Mouse (Mus musculus): ENCODE results near the gene Med14.
A peak's percentile ranks its signal among the peaks of the same experiment; 100 is the strongest.

The Med14 gene

GRCm38 (mm10) chrX:12761626-12762333 lies at the start of gene Med14:
Gene Med14 (minus strand): TSS chrX:12762073.
- peak; percentile 85 for DNase-seq

GRCm38 (mm10) chrX:12800559-12800958 lies 38.7 kb upstream of the Med14 start:
- DNase-seq, result no peak

GRCm38 (mm10) chrX:12794842-12795241 lies 33.0 kb upstream of the Med14 start:
- no peak for DNase-seq

DNA sequence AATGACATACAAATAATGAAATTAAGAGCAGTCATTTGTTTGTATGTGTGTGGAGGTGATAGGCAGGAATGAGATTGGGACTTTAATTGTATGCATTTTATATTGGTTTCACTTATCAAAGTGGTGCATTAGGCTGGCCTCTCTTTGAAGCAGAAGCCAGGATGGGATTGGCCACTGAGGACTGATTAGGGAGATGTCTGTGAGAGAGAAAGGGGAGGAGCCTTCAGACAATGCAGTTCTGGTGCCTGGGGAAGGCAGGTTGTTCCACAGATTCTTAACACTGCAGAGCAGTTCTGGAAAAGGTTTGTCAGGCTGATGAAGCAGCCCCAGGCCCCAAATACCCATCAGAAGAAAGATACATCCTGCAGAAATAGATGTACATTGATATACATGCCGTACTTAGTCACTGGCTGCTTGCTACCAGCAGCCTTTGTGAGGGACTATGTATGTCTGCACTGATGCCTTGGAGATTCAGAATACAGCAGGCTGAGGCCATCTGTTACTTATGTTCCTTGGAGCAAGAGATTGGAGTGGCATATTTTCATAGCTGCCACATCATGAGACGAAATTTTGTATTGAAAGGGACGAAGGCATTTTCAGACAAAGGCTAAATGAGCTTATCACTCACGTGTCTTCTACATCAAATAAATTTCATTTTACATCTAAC lies 29.9 kb upstream of the Med14 start:
- peak; percentile 11 for DNase-seq

DNA sequence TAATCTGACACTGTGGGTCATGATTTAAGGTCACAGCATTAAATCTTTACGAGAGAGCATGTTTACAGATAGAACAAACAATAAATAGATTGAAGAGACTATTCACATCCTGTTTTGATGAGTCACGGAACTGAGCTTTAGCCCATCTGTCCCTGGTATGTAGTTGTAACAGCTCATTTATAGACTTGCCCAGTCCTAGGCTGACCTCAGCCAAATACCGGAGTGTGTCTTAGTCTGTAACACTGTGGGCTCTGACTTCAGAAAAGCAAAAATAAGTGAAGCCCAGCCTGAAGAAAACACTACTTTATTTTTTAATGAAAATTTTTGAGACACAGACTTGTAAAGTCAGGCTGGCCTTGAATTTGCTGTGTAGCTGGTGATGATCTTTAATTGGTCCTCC lies 11.4 kb upstream of the Med14 start:
- no peak for DNase-seq

- DNase-seq, result no peak
These were observed 9.7 kb upstream of the Med14 start for GRCm38 (mm10) chrX:12771561-12771960.

DNA sequence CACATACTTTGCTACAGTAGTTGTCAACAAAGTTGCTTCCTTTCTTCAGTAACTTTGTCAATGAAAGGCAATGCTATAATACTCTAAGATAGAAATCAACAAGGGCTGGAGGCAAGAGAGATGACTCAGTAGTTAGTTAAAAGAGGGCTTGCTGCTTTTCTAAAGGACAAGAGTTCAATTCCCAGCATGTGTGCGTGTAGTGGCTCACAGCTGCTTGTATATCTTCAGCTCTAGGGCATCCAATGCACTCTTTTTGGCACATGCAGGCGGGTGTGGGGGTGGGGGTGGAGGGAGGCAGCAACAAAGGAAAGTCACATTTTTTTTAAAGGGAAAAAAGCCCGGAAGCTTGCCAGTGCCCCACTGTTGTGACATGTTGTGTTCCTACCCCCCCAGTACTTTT lies 6.7 kb upstream of the Med14 start:
- DNase-seq, result no peak

GRCm38 (mm10) chrX:12766846-12767564 lies 5.1 kb upstream of the Med14 start:
- no peak for DNase-seq

DNA sequence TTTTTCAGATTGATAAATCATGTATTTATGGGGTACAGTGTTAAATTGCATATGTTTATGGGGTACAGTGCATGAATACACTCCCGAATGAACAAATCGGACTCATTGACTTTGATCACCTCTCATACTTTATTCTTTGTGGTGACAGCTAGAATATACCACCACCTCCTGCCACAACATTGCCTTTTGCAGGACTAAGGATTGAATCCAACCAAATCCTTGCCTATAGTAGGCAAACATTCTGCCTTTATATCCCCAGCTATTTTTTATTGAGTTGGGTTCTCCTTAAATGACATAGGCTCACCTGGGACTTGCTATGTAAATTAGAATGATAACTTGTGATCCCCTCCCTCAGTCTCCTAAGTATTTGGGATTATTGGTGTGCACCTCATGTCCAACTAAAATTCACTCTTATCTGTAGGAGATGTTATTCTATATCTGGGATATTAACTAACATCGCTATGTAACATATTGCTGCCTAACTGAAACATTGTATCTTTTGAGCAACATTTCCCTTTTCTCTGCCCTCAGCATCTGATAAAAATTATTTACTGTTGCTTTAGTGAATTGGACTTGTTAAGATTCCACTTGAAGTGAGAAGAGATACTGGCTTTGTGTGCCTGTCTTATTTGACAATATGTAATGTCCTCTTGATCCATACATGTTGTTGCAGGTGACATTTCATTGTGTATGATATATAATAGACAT lies 1.4 kb upstream of the Med14 start:
- DNase-seq, result peak; percentile 7

DNA sequence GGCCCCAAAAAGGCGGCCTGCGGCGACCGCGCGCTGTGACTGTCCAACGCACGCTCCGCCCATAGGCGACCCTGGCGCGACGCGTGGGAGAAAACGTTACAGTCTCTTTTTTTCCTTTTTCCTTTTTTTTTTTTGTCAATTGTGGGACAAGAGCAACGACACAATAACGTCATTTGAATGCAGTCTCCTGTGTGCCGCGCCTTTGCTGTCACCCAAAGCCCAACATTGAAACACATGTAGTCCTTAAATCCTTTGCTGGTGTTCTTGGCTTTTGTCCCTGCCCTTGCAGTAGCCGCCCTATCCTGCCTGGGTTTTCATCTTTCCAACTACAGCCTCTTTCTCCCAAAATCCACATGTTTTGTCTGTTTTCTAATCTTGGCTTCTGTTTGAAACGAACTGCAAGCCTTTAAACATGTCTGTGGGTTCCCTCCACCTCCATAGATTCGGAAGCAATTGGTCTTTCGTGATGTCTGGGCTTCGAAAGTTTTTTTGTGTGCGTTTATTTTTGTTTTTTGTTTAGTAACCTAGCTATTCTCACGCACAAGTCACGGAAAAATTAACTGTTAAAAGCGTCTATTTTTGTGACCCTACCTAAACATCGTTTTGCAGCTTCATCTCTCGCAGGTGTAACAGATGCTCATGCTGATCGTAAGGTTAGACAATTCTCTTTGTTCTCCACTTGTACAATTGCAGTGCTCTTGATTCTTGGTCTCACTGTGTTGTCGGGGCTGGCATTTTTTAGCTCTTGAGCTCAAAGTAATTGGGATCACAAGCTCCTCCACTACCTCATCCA lies 657 bp upstream of the Med14 start:
- peak; percentile 13 for DNase-seq

GRCm38 (mm10) chrX:12761259-12761625 lies 631 bp downstream of the Med14 start:
- DNase-seq, result no peak

DNA sequence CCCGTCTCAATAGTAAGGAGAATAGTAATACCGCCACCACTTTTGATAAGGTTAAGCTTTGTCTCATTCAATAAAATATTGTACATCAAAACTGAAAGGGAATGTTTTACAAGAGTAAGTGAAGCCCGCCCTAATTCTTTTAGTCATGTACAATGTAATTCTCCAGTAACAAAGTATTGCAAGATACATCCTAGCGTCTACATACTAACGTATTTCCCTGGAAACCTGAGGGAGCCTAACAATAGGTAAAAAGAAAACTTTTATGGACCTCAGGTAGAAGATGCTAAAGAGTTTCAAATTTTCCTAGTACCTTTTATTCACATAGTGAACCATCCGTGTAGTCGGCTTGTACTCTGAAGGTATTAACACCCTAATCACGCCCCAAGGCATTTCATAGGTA lies 1.4 kb downstream of the Med14 start:
- DNase-seq, result no peak

DNA sequence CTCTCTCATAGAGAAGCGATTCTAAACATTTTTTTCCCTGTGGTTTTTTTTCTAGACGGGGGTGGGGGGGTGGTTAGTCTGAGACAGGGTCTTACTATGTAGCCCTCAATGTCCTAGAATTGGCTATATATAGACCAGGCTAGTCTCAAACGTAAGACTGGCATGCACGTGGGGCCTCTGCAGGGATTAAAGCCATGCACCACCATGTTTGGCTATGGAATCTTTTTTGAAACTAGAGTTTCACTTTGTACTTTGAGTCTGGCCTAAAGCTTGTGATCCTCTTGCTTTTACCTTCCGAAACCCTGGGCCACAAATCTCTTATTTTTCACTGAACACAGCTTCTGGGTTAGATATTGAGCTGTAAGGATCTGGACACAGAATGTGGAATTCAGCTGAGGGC lies 2.2 kb downstream of the Med14 start:
- DNase-seq, result no peak

DNA sequence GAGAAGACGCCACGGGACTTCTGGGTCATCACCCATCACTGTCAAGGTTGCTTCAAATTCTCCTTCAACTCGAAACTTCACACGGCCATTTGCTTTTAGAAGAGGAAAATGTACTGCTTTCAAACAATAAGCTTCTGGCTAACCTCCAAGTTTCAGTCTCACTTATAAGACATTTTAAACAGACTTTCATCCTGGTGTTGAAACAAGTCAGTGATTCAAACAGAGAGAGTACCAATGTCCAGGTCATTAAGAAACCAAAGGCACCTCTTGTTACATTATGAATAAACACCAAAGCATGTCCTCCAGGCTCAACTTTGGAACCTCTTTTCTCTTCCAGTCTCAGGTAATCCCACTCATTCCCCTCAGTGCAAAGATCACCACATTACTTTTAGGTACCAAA lies 14.0 kb downstream of the Med14 start:
- no peak for DNase-seq

DNA sequence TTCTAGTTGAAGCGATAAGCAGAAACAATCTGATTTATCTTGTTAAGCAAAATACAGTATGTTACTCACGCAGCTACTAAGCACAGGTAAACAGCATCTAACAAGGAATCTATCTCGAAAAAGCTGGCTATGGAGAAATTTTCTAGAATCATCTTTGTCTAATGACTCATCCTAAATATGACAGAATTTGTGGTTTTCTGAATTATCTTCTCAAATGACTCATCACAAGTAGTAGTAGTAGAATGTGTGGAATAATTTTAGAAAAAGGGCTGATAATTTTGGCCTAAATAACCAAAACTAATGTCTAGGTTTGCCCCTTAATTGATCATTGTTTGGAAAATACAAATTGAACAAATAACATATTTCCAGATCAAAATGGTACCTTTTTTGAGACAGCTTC lies 15.1 kb downstream of the Med14 start:
- no peak for DNase-seq

DNA sequence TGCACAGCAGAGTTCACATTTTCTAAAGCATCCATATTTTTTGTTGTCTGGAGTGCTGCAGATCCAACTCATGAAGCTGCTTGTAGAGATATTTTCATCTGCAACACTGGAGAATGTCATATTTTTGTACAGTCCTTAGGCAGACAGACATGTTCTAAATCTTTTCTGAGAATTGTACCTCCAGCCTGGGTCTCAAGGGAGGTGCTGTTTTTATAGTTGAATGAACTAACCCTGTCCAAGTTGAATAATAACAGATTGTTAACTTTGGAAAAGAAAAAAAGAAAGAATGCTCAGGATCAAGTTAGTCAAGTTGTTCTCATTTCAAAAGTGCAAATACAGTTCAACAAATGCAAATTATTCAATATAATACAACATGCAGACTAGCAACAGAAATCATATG lies 21.5 kb downstream of the Med14 start:
- no peak for DNase-seq

- DNase-seq, result no peak
These were observed 45.8 kb downstream of the Med14 start for GRCm38 (mm10) chrX:12716036-12716435.

GRCm38 (mm10) chrX:12713796-12714195 lies 48.1 kb downstream of the Med14 start:
- DNase-seq, result no peak

GRCm38 (mm10) chrX:12686910-12687309 lies 75.0 kb downstream of the Med14 start:
- DNase-seq, result no peak

DNA sequence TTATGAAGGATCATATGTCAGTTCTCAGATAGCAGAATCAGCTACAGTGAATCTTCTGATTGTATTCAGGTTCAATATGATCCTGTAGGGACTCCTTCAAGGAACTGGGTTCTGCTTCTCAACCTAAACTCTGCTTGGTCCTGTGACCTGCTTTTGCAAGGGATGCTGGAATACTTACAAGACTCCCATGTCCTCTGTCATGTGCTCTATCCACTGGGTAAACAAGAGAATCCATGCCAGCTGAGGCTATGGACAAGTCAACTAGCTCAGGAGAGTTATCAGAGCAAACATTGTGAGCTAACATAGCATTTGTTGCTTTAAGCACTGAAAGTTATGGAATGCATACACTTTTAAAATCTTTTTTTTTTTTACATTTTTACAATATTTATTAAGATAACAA lies 75.8 kb downstream of the Med14 start:
- no peak for DNase-seq

DNA sequence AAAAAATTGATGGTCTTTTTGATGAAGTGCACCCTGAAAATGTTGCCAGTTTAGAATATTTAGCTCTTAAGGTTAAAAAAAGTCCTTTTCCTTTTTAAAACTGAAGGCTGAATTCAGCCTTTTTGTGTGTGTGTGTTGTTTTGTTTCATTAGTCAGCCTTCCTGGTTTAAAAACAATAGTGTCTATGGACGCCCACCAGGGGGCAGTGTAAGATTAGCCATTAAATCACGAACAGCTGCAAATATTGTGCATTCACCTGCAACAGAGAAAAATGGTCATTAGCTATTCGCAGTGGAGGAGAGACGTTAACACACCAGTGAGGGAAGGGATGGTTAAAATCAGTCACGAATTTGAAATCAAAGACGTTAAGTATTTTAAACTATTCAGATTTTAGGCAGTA lies 84.5 kb downstream of the Med14 start:
- peak; percentile 69 for DNase-seq

- DNase-seq, result peak; percentile 85
These were observed 88.7 kb downstream of the Med14 start, which contains the start of gene 1810030O07Rik for GRCm38 (mm10) chrX:12673054-12673775. Gene 1810030O07Rik (minus strand): TSS chrX:12673668.
